Mouse (Mus musculus) olfactory bulb, adult 2 months (tissue): ENCODE data around the gene Grik3.

Experiments used
- CTCF ChIP-seq: fragments of 200-500 bp; IDR thresholded peaks from 2 replicates; pipeline ENCODE4 v1.5.1; 2012; ENCODE audit warnings: low read depth, mild to moderate bottlenecking, low read length, moderate library complexity; ENCODE audit not compliant: insufficient read depth
- POLR2A ChIP-seq: fragments of 200-500 bp; IDR thresholded peaks from 2 replicates; pipeline ENCODE4 v1.6.1; 2012; ENCODE audit warnings: mild to moderate bottlenecking, low read depth, low read length, moderate library complexity; ENCODE audit not compliant: insufficient read depth

DNA sequence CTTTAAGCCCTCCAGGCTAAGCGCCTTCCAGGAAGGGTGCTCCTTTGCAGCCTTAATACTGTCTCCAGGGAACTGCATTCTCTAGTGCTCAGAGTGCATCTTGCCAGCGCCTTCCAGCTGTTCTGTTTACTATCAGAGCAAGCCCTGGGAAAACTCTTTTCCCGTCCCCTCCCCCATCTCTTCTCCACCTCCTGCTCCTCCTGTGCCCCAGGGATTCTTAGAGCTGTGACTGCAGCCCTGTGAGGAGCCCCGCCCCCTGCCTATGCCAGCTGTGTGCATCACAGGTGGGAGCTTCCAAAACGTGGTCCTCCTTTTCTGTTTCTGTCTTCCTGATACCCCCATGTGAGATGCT is 81.8 kb downstream of the Grik3 start:
- TF ChIP-seq CTCF (no peak), POLR2A (no peak)
